Mouse (Mus musculus): ENCODE results near the gene Usp2. TPM values are rescaled to one million over a fixed set of nuclear protein-coding genes. Genes with fewer than 3 reads are reported as not detected.

The Usp2 gene
- polyA plus RNA-seq, 1 experiment, result 3.3 TPM

GRCm38 (mm10) chr9:44033957-44034727 lies 32.7 kb upstream of the Usp2 start:
- H3K4me1 ChIP-seq, result peaks cover 22% of the 10 kb centered on the region
- H3K9me3 ChIP-seq, result peaks cover 53% of the 10 kb centered on the region
- H3K27me3 ChIP-seq (replicated peaks), result peaks cover 60% of the 10 kb centered on the region
- TF ChIP-seq GATA1 (IDR thresholded peaks at IDR 0.05; ENCODE audit: borderline replicate concordance, low read length) (no peak), FLI1 (IDR thresholded peaks at IDR 0.05; ENCODE audit: low read length) (no peak)
- H3K4me3 ChIP-seq (replicated peaks), result no peak overlapping the region
- no peaks in the 10 kb centered on the region for H3K36me3 ChIP-seq (replicated peaks; ENCODE audit: low read length)

GRCm38 (mm10) chr9:44037106-44037505 lies 29.7 kb upstream of the Usp2 start:
- no peak overlapping the region for H3K4me3 ChIP-seq (replicated peaks)
- peaks cover 10% of the 10 kb centered on the region for H3K4me1 ChIP-seq
- H3K9me3 ChIP-seq, result peaks cover 61% of the 10 kb centered on the region
- peaks cover 65% of the 10 kb centered on the region for H3K27me3 ChIP-seq (replicated peaks)
- TF ChIP-seq GATA1 (IDR thresholded peaks at IDR 0.05; ENCODE audit: borderline replicate concordance, low read length), result no peak
- TF ChIP-seq FLI1 (IDR thresholded peaks at IDR 0.05; ENCODE audit: low read length), result no peak
- H3K36me3 ChIP-seq (replicated peaks; ENCODE audit: low read length), result no peaks in the 10 kb centered on the region

GRCm38 (mm10) chr9:44041511-44042395 lies 25.1 kb upstream of the Usp2 start:
- peaks cover 77% of the 10 kb centered on the region for H3K27me3 ChIP-seq (replicated peaks)
- H3K4me3 ChIP-seq (replicated peaks), result no peak overlapping the region
- no peak for TF ChIP-seq FLI1 (IDR thresholded peaks at IDR 0.05; ENCODE audit: low read length)
- TF ChIP-seq GATA1 (IDR thresholded peaks at IDR 0.05; ENCODE audit: borderline replicate concordance, low read length), result no peak
- H3K9me3 ChIP-seq, result peaks cover 43% of the 10 kb centered on the region
- H3K36me3 ChIP-seq (replicated peaks; ENCODE audit: low read length), result no peaks in the 10 kb centered on the region
- peaks cover 15% of the 10 kb centered on the region; the same call in 1 of the 2 replicates for H3K4me1 ChIP-seq

- peaks cover 80% of the 10 kb centered on the region for H3K27me3 ChIP-seq (replicated peaks)
- H3K9me3 ChIP-seq, result peaks cover 37% of the 10 kb centered on the region
- TF ChIP-seq FLI1 (IDR thresholded peaks at IDR 0.05; ENCODE audit: low read length) (no peak), GATA1 (IDR thresholded peaks at IDR 0.05; ENCODE audit: borderline replicate concordance, low read length) (no peak)
- H3K36me3 ChIP-seq (replicated peaks; ENCODE audit: low read length), result no peaks in the 10 kb centered on the region
- no peak overlapping the region for H3K4me3 ChIP-seq (replicated peaks)
- peaks cover 19% of the 10 kb centered on the region for H3K4me1 ChIP-seq
Measured at GRCm38 (mm10) chr9:44042396-44042680, 24.5 kb upstream of the Usp2 start.

GRCm38 (mm10) chr9:44042836-44043707 lies 23.7 kb upstream of the Usp2 start, which contains the start of gene Thy1:
Gene Thy1, plus strand, starts transcription at chr9:44043384.
- Histone ChIP-seq H3K9me3 (peaks cover 30% of the 10 kb centered on the region), H3K36me3 (replicated peaks; ENCODE audit: low read length) (no peaks in the 10 kb centered on the region), H3K4me3 (replicated peaks) (no peak within 1 kb of the TSS), H3K27me3 (replicated peaks) (peaks cover 83% of the 10 kb centered on the region), H3K4me1 (peaks cover 19% of the 10 kb centered on the region)
- TF ChIP-seq GATA1 (IDR thresholded peaks at IDR 0.05; ENCODE audit: borderline replicate concordance, low read length) (no peak), FLI1 (IDR thresholded peaks at IDR 0.05; ENCODE audit: low read length) (no peak)

- Histone ChIP-seq H3K27me3 (replicated peaks) (peaks cover 85% of the 10 kb centered on the region), H3K4me3 (replicated peaks) (no peak overlapping the region), H3K4me1 (peaks cover 19% of the 10 kb centered on the region), H3K9me3 (peaks cover 22% of the 10 kb centered on the region), H3K36me3 (replicated peaks; ENCODE audit: low read length) (no peaks in the 10 kb centered on the region)
- no peak for TF ChIP-seq FLI1 (IDR thresholded peaks at IDR 0.05; ENCODE audit: low read length)
- TF ChIP-seq GATA1 (IDR thresholded peaks at IDR 0.05; ENCODE audit: borderline replicate concordance, low read length), result no peak
Measured at GRCm38 (mm10) chr9:44043708-44044425, 23.0 kb upstream of the Usp2 start.

GRCm38 (mm10) chr9:44044426-44045157 lies 22.2 kb upstream of the Usp2 start:
- H3K36me3 ChIP-seq (replicated peaks; ENCODE audit: low read length), result no peaks in the 10 kb centered on the region
- peaks cover 91% of the 10 kb centered on the region for H3K27me3 ChIP-seq (replicated peaks)
- TF ChIP-seq FLI1 (IDR thresholded peaks at IDR 0.05; ENCODE audit: low read length) (no peak), GATA1 (IDR thresholded peaks at IDR 0.05; ENCODE audit: borderline replicate concordance, low read length) (no peak)
- peaks cover 22% of the 10 kb centered on the region for H3K9me3 ChIP-seq
- no peak overlapping the region for H3K4me3 ChIP-seq (replicated peaks)
- H3K4me1 ChIP-seq, result peaks cover 19% of the 10 kb centered on the region

GRCm38 (mm10) chr9:44045158-44045883 lies 21.5 kb upstream of the Usp2 start:
- Histone ChIP-seq H3K4me3 (replicated peaks) (no peak overlapping the region), H3K4me1 (peaks cover 19% of the 10 kb centered on the region)

More at GRCm38 (mm10) chr9:44045158-44045883, 21.5 kb upstream of the Usp2 start:
- Histone ChIP-seq H3K36me3 (replicated peaks; ENCODE audit: low read length) (no peaks in the 10 kb centered on the region), H3K27me3 (replicated peaks) (peaks cover 91% of the 10 kb centered on the region), H3K9me3 (peaks cover 18% of the 10 kb centered on the region)
- TF ChIP-seq GATA1 (IDR thresholded peaks at IDR 0.05; ENCODE audit: borderline replicate concordance, low read length), result no peak
- TF ChIP-seq FLI1 (IDR thresholded peaks at IDR 0.05; ENCODE audit: low read length), result no peak
